Mouse (Mus musculus) right cerebral cortex, postnatal 10 days (tissue): ENCODE measurements at regions not wholly inside any gene's neighbourhood (a gene's known extent, or its start where the extent isn't known, plus 50 kb on each side); places are given as distances from the start of the nearest gene placed in this dataset.

Source experiments
- DNase-seq, 2 experiments: peaks; one replicate each; pipeline ENCODE4 v3.0.0; 2021; ENCODE audit warnings: low spot score in 2 of 2

GRCm38 (mm10) chr9:90827474-90827873 lies 534.7 kb upstream of the Zic4 start:
- DNase-seq, result no peak

DNA sequence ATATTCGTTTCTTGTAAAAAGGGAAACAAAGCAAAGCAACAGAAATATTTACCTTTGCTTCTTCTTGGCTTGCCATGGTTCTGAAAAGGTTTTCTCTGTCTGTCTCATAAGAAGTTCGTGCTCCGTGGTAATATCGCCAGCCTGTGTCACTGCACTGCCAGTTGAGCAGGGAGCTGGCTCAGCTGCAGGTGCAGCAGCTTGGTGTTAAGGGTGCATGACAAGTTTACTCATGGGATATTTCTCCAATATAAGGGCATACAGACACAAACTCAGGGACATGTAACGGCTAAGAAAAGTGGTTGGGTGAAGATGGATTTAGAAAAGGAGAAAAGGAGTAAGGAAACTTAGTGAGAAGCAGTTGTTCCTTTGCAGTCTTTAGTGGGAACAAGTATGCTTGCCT lies 533.5 kb upstream of the Zic4 start:
- no peak for DNase-seq

DNA sequence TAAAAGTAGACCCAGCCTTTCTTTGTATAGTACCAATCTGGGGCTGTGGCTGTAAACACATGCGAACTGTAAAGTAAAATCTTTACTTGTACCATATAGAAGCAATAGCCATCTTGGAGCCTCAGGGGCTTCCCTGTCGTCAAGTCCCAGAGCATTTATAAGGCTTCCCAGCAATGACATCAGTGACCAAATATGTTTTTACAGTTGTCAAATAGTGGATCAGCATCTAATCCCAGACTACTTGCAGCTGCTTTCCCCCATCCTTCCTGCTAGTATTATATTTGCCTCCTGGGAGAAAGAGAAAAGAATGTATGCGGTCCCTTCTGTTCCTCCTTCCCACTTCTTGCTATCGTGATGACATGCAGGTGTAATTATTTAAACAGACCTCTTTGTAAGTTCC lies 531.5 kb upstream of the Zic4 start:
- DNase-seq, result no peak

DNA sequence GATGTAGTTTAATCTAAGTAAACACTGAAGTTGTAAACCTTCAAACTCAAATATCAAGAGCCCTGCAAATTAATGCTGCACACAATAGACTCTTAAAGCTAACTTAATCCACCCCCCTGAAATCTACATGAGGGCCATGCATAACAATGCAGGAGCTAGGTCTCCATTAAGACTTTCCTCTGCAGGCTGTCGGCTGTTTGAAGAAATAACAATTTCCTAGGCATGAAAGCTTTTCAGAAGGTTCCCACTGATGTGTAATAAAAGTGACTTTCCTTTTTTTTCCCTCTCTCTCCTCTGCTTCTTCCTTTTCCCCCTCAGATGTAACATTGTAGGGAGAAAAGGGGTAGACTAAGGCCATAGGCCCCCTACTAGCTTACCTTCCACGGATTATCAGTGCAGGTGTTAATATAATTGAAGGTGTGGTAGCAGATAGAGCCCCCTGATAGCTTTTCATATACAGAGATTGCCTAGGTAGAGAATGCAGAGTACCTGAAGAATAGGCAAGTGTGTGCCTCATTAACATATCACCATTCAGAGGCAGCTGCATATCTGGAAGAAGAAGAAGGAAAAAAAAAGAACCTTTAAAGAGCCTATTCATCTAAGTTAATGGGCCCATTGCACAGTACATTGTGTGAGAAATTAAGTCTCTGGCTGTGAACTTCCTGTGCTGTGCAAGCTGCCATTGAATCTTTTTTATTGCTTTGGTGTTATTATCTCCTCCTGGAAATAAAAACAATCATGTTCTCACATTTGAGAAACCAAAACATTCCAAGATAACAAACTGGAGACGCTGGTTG lies 528.3 kb upstream of the Zic4 start:
- no peak for DNase-seq

DNA sequence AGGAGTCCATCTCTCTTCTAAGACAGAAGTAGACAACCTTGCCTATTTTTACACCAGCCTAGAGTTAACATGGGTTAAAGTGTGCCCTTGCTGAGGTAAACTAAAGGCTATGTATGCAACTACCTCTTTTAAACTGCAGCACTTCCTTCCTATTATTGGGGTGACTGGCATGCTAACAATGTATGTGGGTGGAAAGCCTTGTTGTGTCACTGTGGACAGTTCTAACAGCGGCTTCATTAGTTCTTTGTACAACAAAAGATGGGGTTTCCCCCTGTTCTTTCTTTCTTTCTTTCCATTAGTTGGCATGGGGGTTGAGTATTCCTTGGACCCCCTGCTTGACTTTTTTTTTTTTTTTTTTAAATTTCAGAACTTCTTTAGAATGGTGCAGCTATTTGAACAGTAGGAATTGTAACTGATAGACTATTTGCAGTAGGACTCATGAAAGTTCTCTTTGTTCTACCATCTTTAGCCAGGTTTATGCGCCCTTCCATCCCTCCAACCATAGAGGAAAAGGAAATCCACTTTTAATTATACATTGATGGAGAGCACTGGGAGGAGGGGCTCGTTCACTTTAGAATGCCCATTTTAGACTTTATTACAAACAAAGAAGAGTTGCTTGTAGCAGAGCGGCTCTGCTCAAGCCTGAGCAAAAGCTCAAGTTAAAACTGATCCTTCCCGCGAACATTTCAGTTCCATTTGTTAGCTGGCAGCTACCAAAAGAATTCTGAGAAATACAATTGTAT lies 523.9 kb upstream of the Zic4 start:
- DNase-seq, result no peak

- DNase-seq, result no peak
Observed at GRCm38 (mm10) chr9:90851044-90851443, 511.2 kb upstream of the Zic4 start.

DNA sequence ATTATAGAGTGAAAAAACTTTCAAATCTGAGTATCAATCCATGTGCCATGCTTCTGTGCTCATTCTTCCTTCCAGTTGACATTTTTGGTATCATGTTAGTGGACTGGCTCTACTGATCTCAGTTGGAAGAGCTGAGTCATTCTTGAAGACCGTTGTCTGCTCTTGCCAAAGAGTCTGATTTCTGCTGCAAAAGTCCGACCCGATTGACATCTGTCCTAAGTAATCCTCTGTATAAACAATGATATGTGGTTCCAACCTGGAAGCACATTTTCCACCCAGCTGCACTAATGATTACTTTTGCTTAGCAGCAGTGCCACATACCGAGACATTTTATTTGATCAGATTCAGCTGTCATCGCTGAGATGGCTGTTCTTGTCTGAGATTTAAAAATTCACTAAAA lies 490.6 kb upstream of the Zic4 start:
- DNase-seq, result no peak

GRCm38 (mm10) chr9:90884467-90884866 lies 477.7 kb upstream of the Zic4 start:
- no peak for DNase-seq

- no peak for DNase-seq
Observed at GRCm38 (mm10) chr9:90887405-90887804, 474.8 kb upstream of the Zic4 start.

GRCm38 (mm10) chr9:90890801-90891200 lies 471.4 kb upstream of the Zic4 start:
- no peak for DNase-seq

DNA sequence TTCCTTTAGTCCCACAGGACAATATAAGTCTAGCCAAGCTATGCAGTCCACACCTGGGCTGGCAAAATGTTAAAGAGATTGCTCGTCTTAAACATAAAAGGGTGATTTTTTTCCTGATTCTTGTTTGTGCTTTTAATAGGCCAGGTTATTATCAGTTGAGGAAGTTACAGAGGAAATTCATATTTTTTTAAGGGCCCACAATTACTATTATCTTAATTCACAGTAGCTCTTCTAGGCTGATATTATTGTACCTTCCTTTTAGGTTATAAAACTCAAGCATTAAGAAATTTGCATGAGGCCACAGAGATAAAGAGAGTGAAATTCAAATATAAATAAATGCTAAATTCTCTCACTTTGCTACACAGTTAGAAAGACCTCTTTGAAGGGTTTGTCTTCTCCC lies 469.4 kb upstream of the Zic4 start:
- no peak for DNase-seq

DNA sequence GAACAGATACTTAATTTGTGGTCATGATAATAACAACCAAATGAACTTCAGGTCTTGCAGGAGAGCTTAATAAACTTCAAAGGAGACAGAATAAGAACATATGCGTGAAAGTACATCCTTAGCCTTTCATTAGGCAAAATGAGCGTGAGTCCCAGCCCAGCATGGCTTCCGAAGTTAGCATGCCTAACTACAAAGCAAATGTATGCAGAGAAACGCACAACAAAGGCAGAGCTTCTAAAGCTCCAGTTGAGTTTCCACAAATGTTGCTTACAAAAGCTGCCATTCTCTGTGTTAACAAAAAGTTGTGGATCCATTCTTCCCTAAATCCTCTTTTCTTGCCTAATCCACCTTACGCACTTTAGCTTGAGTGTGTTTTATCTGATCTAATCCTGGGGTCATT lies 458.7 kb upstream of the Zic4 start:
- no peak for DNase-seq

- DNase-seq, result no peak
Observed at GRCm38 (mm10) chr9:90906106-90906505, 456.1 kb upstream of the Zic4 start.

DNA sequence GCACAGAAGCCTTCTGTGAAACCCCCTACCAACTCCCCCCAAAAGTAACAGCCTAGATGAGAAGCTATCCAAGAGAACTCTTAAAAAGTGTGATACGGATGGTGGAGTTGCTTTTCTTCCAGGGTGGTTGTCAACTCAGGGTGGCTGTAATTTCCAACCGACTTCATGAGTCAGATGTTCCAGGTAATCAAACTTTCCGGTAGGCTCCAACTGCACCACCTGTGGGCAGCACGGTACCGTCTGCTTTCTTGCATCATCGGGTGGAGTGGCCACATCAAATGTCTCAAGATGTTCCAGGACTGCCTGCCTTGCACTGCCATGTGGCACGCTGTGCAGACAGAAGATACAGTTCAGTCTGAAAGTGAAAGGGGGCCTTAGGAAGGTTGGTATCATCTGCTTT lies 455.5 kb upstream of the Zic4 start:
- DNase-seq, result no peak

DNA sequence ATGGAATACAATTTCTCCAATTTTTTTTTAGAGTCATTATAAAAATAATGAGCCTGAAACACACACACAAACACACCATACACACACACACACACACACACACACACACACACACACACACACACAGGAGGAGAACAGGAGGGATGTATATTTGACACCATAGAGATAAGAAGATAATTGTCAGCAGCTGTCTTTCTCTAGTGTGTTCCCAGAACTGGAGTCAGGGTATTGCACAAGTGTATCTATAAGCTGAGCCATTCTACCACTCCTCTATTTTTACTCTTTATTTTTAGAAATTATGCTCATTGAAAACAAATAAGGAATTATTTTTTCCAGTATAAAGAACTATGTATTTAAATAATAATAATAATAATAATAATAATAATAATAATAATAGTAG lies 407.6 kb upstream of the Zic4 start:
- DNase-seq, result no peak

GRCm38 (mm10) chr9:90961436-90961835 lies 400.8 kb upstream of the Zic4 start:
- DNase-seq, result no peak

DNA sequence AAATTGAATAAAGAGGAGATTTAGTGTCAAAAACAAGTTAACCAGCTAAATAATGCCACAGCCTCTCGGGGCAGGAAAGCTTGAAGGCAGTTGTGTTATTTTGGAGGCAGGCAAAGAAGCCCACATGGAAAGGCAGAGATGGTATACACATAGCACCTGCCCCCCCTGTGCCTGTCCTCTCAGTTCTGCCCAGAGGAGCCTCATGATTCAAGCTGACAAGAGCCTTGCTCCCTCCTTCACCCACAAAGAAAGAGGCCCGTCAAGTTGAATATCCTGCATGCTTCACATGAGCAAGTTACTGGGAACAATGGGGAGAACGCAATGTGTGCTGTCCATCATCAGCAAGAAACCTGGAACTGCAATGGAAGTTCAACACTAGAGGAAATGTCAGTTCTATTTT lies 398.2 kb upstream of the Zic4 start:
- no peak for DNase-seq

DNA sequence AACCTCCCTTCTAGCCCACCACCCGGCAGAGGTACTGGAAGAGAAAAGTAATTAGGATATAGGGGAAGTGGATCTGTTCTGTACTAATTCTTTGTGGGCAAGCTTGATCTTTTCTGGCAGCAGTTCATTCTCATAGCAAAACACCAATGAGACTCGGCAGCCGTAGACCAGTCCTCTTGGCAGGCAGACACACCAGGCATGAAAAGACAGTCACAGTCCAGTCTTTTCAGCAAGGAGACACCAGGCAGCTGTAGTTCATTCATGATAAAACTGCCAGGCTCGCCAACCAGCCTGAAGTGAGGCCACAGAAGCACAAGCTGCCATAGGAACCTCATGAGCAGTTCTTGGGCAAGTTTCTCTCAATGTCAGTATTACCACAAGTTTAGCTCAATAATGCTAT lies 383.5 kb upstream of the Zic4 start:
- DNase-seq, result peak in 1 of 2 experiments; percentile 17

GRCm38 (mm10) chr9:90980023-90980802 lies 382.0 kb upstream of the Zic4 start:
- peak in 1 of 2 experiments; percentile 18 for DNase-seq

GRCm38 (mm10) chr9:90999178-90999577 lies 363.0 kb upstream of the Zic4 start:
- DNase-seq, result no peak

DNA sequence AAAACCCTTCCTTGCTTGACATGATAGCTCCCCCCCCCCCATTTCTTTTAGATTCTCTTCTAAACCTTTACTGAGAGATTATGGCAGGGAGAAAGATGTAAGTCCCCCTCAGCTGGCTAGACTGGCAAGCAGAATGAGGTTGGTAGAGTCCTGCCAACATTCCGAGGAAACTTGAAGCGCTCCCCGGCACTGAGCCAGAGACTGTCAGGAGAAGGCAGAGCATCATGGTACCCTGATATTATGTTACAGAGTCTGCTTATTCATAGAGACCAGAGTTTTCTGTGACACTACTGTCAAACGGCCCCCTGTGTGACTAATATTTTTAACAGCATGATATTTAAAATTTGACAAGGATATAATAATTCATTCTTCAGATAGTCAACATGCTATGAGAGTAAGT lies 358.0 kb upstream of the Zic4 start:
- DNase-seq, result peak; percentile 25 to 35

DNA sequence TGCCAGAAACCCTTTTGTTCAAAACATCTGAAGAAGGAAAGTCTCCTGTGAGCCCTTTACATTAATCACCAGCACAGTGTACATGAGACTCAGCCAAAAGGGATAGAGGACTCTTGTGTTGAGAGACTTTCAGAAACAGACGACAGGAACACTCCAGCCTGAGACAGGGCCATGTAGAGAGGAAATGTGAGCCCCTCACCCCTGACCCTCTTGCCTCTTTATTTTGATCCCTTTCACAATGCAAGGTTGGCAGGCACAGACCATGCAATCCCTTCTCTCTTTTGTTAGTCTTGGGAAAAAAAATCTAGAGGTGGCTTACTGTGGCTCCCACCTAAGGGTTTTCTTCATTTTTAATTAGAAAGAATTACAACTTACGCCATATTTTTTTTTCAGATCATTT lies 321.7 kb upstream of the Zic4 start:
- DNase-seq, result no peak

- DNase-seq, result no peak
Observed at GRCm38 (mm10) chr9:91048569-91048968, 313.6 kb upstream of the Zic4 start.
